Mouse (Mus musculus) embryonic fibroblast, embryonic 13.5 days (primary cell): ENCODE data around the gene Cldn7. TPM values are rescaled to one million over a fixed set of nuclear protein-coding genes. Genes with fewer than 3 reads are reported as not detected.
"Not testable (repeated sequence)": the region's sequence is repeated elsewhere in the genome, so short reads cannot be mapped to it uniquely, and the experiment has no call there.

Experiments used
- H3K27ac ChIP-seq: 2 replicates; pipeline ENCODE4 v1.5.1; 2012; ENCODE audit warnings: low read length, control low read depth, inconsistent platforms; ENCODE audit not compliant: insufficient read depth
- H3K4me1 ChIP-seq: 2 replicates; pipeline ENCODE4 v1.6.1; 2011; ENCODE audit warnings: low read length; ENCODE audit not compliant: control insufficient read depth, insufficient read depth
- H3K4me3 ChIP-seq: 2 replicates; pipeline ENCODE4 v1.5.1; 2011; ENCODE audit warnings: mild to moderate bottlenecking, control low read depth, low read length; ENCODE audit not compliant: insufficient read depth
- CTCF ChIP-seq: IDR thresholded peaks from 2 replicates; pipeline ENCODE4 v1.5.1; 2011; ENCODE audit warnings: mild to moderate bottlenecking, control low read depth, low read length, moderate library complexity, borderline replicate concordance; ENCODE audit not compliant: insufficient read depth
- POLR2A ChIP-seq: IDR thresholded peaks from 2 replicates; pipeline ENCODE4 v1.6.1; 2011; ENCODE audit warnings: low read depth, mild to moderate bottlenecking, control low read depth, low read length, moderate library complexity
- polyA plus RNA-seq: library from polyadenylated mRNA; stranded (reverse); fragments of >200 nt; gene quantifications from 2 replicates; pipeline ENCODE4 v1.2.4, GENCODE M21; 2011; ENCODE audit warnings: low read depth; ENCODE audit not compliant: missing spikeins, insufficient read length

Cldn7 gene
- polyA plus RNA-seq, 1 experiment, result not detected

DNA sequence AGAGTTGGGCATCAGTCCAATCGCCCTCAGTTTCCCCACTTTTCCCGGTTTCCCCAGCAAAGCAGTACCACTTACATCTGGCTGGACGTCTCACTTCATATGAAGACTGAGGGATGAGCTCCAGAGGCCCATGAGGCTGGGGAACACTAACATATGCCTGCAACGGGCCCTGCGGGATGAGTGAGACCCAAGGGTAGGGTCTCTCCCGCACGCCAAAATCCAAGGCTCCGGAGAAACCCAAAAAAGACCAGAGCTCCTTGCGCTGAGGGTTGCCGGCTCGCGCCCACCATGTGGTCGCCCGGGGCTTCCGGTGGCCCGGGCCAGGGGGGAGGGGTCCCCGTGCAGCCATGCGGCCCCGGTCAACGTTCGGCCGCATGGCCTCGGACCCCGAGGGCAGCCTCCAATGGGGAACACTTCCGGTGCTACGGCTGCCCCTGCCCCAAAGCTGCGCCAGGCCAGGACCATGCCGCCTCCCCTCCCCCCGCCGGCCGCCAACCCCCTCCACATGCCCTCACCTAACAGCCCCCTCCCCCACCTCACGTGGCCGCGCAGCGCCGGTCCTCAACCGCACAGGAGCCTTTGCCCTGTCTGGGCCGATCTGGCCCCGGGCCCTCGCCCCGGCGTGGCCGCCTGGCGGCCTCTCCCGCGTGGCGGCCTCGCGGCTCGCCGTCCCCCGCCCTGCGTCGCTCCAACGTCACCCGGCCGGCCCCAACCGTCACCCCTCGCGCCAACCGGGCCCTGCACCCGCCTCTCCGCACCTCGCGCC lies 44.1 kb upstream of the Cldn7 start:
- peaks cover 14% of the 10 kb centered on the region for H3K4me1 ChIP-seq
- peak overlapping the region; percentile 97 for H3K4me3 ChIP-seq
- no peak; the same call in 1 of the 2 replicates for TF ChIP-seq POLR2A
- no peak for TF ChIP-seq CTCF

DNA sequence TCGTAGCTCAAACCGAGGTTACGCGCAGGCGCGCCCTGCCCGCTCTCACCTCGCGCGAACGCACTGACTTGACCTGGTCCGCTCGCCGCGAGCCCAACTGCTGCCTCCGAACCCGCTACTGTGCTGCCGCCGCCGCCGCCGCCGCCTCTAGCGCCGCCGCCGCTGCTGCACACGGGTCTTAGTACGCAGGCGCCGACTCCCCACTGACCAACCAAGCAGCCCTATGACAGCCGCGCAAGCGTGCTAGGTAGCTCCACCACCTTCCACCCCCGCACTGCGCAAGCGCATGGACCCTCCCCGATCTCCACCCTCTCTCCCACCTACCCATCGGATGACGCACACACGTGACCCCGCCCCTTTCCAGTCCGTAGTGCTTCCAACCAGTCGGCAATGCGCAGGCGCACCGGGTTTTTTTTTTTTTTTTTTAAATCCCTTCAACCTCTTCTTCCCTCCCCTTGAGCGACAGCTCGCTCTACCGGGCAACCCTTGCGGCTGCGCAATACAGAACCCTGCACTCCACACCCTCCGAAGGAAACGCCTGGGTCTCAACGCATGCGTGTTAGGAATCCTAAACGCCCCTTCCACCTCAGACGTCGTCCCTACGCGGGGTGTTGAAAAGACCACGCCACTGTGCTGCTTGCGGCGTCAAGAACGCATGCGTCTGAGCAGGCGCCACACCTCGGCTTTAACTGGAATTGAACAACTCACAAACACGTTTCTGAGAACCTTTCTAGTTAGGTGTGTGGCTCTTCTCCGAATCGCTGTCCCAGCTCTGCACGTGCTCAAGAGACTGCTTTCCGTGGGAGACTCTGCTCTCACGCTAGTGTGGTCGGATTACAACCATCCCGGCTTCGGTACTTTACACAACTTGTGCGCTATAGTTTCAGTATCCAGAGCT lies 43.2 kb upstream of the Cldn7 start, which contains the start of gene Eif5a:
Eif5a (minus strand) TSS at position 845 of the 898 bp plus-strand sequence.
- TF ChIP-seq CTCF (peak; percentile 60; the same call in 1 of the 2 replicates), POLR2A (peak; percentile 98)
- Histone ChIP-seq H3K4me1 (peaks cover 9% of the 10 kb centered on the region), H3K4me3 (peak within 1 kb of the TSS; percentile 97), H3K27ac (peak within 1 kb of the TSS; percentile 94)

More for the DNA sequence above, 44.1 kb upstream of the Cldn7 start:
- H3K27ac ChIP-seq, result peak overlapping the region; percentile 90

DNA sequence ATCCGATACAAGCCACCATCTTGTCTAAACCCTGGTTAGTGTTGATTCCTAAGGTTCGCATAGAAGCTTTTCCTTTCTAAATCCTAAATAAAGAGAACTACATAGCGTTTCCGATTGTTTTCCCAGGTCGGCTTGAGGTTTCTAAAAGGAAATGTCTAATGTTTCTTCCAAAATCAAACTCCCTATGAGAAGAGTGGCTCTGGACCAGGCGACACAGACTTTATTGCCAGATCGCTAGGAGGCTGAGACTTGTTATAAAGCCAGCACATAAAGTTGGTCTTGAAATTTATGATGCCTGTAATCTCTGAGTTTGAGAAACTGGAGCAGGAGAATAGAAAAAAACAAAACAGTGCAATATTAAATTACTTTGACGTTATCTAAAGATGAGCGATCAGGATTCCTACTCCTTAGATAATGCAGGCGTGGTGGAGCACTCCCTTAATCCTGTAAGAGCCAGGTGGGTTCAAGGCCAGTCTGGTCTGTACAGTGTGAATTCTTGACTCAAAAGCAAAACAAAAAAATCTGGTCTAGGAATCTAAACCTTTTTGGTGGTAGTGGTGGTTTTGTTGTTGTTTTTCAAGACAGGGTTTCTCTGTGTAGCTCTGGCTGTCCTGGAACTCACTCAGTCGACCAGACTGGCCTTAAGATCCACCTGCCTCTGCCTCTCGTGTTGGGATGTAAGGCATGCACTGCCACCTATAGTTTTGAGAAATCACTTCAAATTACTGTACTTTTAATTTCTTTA lies 42.4 kb upstream of the Cldn7 start:
- TF ChIP-seq CTCF, result no peak
- peak overlapping the region; percentile 76 for H3K4me3 ChIP-seq
- peak overlapping the region; percentile 94 for H3K27ac ChIP-seq
- peaks cover 9% of the 10 kb centered on the region for H3K4me1 ChIP-seq

DNA sequence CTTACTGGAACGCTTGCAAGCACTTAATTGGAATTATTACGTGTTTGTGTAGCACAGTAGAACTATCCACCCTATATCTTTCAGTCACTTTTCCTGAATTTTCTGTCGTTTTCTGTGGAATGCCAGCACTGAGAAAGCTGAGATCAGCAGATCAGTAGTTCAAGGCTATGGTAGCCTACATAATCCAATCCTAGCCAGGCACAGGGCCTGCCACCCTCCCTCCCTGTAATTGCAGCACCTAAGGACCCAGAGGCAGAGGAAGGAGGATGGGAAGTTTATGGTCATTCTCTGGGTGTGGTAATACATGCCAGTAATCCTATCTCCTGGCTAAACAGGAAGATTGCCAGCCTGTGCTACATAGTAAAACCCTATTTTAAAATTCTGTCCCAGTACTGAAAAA lies 41.8 kb upstream of the Cldn7 start:
- Histone ChIP-seq H3K4me1 (peaks cover 9% of the 10 kb centered on the region), H3K4me3 (no peak overlapping the region), H3K27ac (no peak overlapping the region)
- TF ChIP-seq POLR2A, result no peak
- TF ChIP-seq CTCF, result no peak

DNA sequence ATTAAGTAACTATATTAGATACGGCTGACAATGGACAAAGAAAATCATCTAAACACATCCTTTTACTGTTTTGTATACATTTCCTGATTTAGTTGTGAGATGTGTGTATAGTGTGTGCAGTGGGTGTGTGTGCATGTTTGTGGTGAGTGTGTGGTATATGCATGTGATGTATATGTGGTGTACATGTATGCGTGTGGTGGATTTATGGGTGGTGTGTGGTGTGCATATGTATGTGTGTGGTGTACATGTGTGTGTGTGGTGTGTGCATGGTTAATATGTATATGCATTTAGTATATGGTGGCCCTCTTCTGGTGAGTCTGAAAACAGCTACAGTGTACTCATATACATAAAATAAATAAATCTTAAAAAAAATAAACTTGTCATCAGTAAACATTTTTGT lies 37.1 kb upstream of the Cldn7 start:
- Histone ChIP-seq H3K27ac (no peak overlapping the region), H3K4me1 (no peaks in the 10 kb centered on the region; the same call in 1 of the 2 replicates), H3K4me3 (no peak overlapping the region)
- TF ChIP-seq CTCF, result no peak
- TF ChIP-seq POLR2A, result no peak

DNA sequence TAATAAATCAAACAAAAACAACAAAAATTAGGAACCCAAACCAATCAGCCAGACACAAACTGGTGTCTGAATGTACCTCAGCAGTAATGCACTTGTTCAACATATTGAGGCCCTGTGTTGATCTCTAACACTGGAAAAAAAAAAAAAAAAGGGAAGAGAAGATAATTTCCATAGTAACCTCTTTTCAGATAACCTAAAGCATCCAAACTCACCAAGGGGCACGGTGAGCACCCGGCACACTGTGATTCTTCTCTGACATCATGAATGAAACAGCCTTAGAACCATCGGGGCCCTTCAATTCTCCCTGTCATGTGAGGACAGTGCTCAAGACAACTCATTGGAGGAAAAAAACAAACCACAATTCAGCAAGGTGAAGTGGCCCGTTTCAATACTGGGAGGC lies 34.9 kb upstream of the Cldn7 start:
- H3K4me1 ChIP-seq, result no peaks in the 10 kb centered on the region
- no peak overlapping the region for H3K27ac ChIP-seq
- H3K4me3 ChIP-seq, result no peak overlapping the region
- TF ChIP-seq CTCF, result no peak

DNA sequence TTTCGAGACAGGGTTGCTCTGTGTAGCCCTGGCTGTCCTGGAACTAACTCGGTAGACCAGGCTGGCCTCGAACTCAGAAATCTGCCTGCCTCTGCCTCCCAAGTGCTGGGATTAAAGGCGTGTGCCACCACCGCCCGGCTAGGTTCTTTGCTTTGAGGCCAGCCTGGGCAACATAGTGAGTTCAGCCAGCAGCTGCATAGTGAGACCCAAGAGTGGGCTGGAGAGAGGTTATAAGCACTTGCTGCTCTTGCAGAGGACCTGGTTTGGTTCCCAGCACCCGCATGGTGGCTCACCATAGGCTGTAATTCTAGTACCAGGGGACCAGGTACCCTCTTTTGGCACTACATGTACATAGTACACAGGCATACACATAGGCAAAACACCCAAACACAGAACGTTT lies 34.4 kb upstream of the Cldn7 start:
- not testable (repeated sequence) for H3K27ac ChIP-seq, H3K4me3 ChIP-seq, H3K4me1 ChIP-seq

DNA sequence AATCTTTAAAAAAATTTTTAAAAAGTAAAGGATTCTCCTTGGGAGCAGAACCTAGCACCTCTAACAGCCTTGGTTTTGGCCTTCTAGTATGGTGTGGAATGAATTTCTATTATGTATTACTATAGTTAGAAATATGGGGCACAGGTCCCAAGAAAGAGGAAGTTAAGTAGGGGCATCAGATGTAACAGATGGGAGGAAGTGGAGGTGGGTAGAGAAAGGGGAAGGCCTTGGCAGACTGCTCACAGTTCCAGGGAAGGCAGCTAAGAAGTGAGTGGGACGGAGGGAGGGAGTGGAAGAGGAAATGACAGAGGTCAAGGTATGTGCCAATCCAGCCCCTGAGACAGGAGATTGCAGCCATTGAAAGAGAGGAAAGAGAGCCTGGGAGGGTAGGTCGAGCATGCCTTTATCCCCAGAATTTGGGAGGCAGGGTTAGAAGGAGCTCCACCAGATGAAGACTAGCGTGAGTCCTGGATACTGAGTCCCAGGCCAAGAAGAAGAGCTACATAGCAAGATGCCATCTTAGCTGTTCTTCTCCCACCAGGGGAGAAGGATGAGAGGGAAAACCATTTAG lies 33.5 kb upstream of the Cldn7 start:
- TF ChIP-seq CTCF (no peak), POLR2A (no peak)
- Histone ChIP-seq H3K27ac (no peak overlapping the region), H3K4me3 (no peak overlapping the region), H3K4me1 (no peaks in the 10 kb centered on the region)

DNA sequence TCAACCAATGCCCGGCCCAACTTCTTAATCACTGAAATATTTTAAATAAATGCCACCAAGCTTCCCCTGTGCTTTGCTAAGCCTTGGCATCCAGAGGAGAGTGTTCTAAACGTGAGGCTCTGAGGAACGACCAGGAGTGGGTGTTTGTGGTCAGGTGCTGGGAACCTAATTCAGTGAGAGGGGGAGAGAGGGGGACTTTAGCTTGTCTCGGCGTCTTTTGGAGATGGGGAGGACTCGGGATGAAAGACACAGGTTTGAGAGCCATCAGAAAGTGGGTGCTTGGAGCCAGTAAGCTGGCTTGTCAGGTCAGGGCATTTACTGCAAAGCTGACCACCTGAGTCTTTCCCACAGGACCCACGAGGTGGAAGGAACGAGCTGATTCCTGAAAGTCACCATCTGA lies 32.8 kb upstream of the Cldn7 start:
- no peak overlapping the region for H3K27ac ChIP-seq
- no peak overlapping the region for H3K4me3 ChIP-seq
- no peak for TF ChIP-seq CTCF
- TF ChIP-seq POLR2A, result no peak
- no peaks in the 10 kb centered on the region for H3K4me1 ChIP-seq
